Mouse (Mus musculus) liver, postnatal 0 days (tissue): ENCODE measurements around the gene Prkar1a.

Source experiments
- CTCF ChIP-seq: sonication (generic); IDR thresholded peaks from 2 replicates; pipeline ENCODE4 v1.5.1; 2016; ENCODE audit warnings: antibody characterized with exemption, low read depth
- EP300 ChIP-seq: IDR thresholded peaks from 2 replicates; pipeline ENCODE4 v1.6.1; 2016; ENCODE audit warnings: antibody characterized with exemption, low read depth, mild to moderate bottlenecking

GRCm38 (mm10) chr11:109622518-109623037 is 26.6 kb upstream of the Prkar1a start:
- TF ChIP-seq EP300 (no peak), CTCF (no peak)
